Mouse (Mus musculus) CH12.LX (cell line): ENCODE data around the gene Nap1l4. TPM values are rescaled to one million over a fixed set of nuclear protein-coding genes. Genes with fewer than 3 reads are reported as not detected.

Source experiments
- DNase-seq: peaks from one replicate; pipeline ENCODE4 v3.0.0-alpha.2; 2013; ENCODE audit errors: extremely low read depth
- H3K27ac ChIP-seq: 2 replicates; pipeline ENCODE4 v1.5.1; 2012; ENCODE audit warnings: low read depth, mild to moderate bottlenecking, control low read depth, moderate library complexity; ENCODE audit not compliant: insufficient read depth
- H3K27me3 ChIP-seq: replicated peaks from 2 replicates; pipeline ENCODE3; 2012; ENCODE audit warnings: inconsistent platforms
- H3K36me3 ChIP-seq, 2 experiments: replicated peaks in 1 of 2; 2 replicates each; pipeline versions ENCODE3 to v1.6.1; 2012; ENCODE audit warnings: inconsistent platforms in 1 of 2, low read length in 1 of 2, mild to moderate bottlenecking in 1 of 2, mixed read lengths in 1 of 2, moderate library complexity in 1 of 2; ENCODE audit not compliant: control insufficient read depth in 1 of 2, insufficient read depth in 1 of 2
- H3K4me1 ChIP-seq, 2 experiments: 2 replicates each; pipeline ENCODE4 v1.6.1; 2012; ENCODE audit warnings: inconsistent platforms in 1 of 2, moderate library complexity in 1 of 2; ENCODE audit not compliant: insufficient read depth in 2 of 2, control insufficient read depth in 1 of 2
- H3K4me2 ChIP-seq: 2 replicates; pipeline ENCODE4 v1.6.1; 2012; ENCODE audit warnings: low read depth, mild to moderate bottlenecking, control low read depth; ENCODE audit not compliant: poor library complexity, insufficient read depth, severe bottlenecking
- H3K4me3 ChIP-seq, 3 experiments: fragments of 150-350 bp in 1 of 3; sonication (generic) in 1 of 3; replicated peaks in 1 of 3; 2 replicates each; pipeline versions ENCODE3 to v1.5.1; 2011 to 2012; ENCODE audit warnings: low read depth in 2 of 3, low read length in 2 of 3, mild to moderate bottlenecking in 2 of 3, moderate library complexity in 2 of 3, control low read depth in 1 of 3, improper control_type of control experiment in 1 of 3, inconsistent platforms in 1 of 3, mixed read lengths in 1 of 3; ENCODE audit not compliant: poor library complexity in 1 of 3
- H3K79me2 ChIP-seq: replicated peaks from 2 replicates; pipeline ENCODE4 v1.6.1; 2012; ENCODE audit warnings: mild to moderate bottlenecking, moderate library complexity; ENCODE audit not compliant: control insufficient read depth, poor library complexity, insufficient read depth, severe bottlenecking; ENCODE audit errors: extremely low read depth
- H3K9ac ChIP-seq: 2 replicates; pipeline ENCODE4 v1.6.1; 2012; ENCODE audit warnings: low read depth, mild to moderate bottlenecking, control low read depth, moderate library complexity; ENCODE audit not compliant: insufficient read depth
- H3K9me3 ChIP-seq: replicated peaks from 2 replicates; pipeline ENCODE3; 2012; ENCODE audit warnings: low read length, inconsistent platforms, mixed read lengths
- BHLHE40 ChIP-seq: IDR thresholded peaks from 2 replicates; pipeline ENCODE4 v1.6.1; 2011; ENCODE audit warnings: mild to moderate bottlenecking, low read depth, low read length, improper control_type of control experiment
- CHD1 ChIP-seq: IDR thresholded peaks from 2 replicates; pipeline ENCODE4 v1.6.1; 2012; ENCODE audit warnings: low read depth, low read length, improper control_type of control experiment, inconsistent platforms
- CTCF ChIP-seq, 2 experiments: IDR thresholded peaks in 1 of 2; conservative IDR thresholded peaks in 1 of 2; 2 replicates each; pipeline ENCODE4 v1.5.1; 2011 to 2012; ENCODE audit warnings: low read depth in 2 of 2, low read length in 2 of 2, improper control_type of control experiment in 1 of 2, inconsistent platforms in 1 of 2, mild to moderate bottlenecking in 1 of 2, moderate library complexity in 1 of 2
- HCFC1 ChIP-seq: IDR thresholded peaks from 2 replicates; pipeline ENCODE4 v1.6.1; 2012; ENCODE audit warnings: low read depth, mild to moderate bottlenecking, inconsistent platforms, low read length, improper control_type of control experiment
- MAFK ChIP-seq: IDR thresholded peaks from 2 replicates; pipeline ENCODE4 v1.6.1; 2011; ENCODE audit warnings: low read length, improper control_type of control experiment; ENCODE audit not compliant: insufficient replicate concordance
- PAX5 ChIP-seq: IDR thresholded peaks from 2 replicates; pipeline ENCODE4 v1.6.1; 2012; ENCODE audit warnings: low read length, inconsistent platforms, mixed read lengths
- RAD21 ChIP-seq: IDR thresholded peaks from 2 replicates; pipeline ENCODE4 v1.6.1; 2011; ENCODE audit warnings: low read depth, mild to moderate bottlenecking, low read length, improper control_type of control experiment, moderate library complexity
- RCOR1 ChIP-seq: conservative IDR thresholded peaks from 2 replicates; pipeline ENCODE4 v1.6.1; 2012; ENCODE audit warnings: low read depth, mild to moderate bottlenecking, inconsistent platforms, low read length, improper control_type of control experiment
- SMC3 ChIP-seq: IDR thresholded peaks from 2 replicates; pipeline ENCODE4 v1.6.1; 2011; ENCODE audit warnings: low read depth, low read length, improper control_type of control experiment
- TCF12 ChIP-seq: IDR thresholded peaks from 2 replicates; pipeline ENCODE4 v1.6.1; 2014; ENCODE audit warnings: low read depth, mild to moderate bottlenecking, inconsistent platforms, low read length, improper control_type of control experiment
- USF2 ChIP-seq: conservative IDR thresholded peaks from 2 replicates; pipeline ENCODE4 v1.6.1; 2011; ENCODE audit warnings: low read depth, low read length, improper control_type of control experiment
- dilution Hi-C: fragments of 300-500 bp; cut with MboI; formaldehyde crosslinking; loops from 2 replicates; pipeline ENCODE4 v1.14.3; 2020; ENCODE audit warnings: low sequenced_read_pairs; ENCODE audit not compliant: extremely low pct_unique_long_range_greater_than_20kb, extremely low pct_ligation_motif_present
- in situ Hi-C: fragments of 300-500 bp; cut with MboI; formaldehyde crosslinking; loops from 3 replicates; pipeline ENCODE4 v1.14.3; 2019; ENCODE audit warnings: low sequenced_read_pairs, low pct_ligation_motif_present, low pct_unique_long_range_greater_than_20kb, mixed read lengths
- polyA plus RNA-seq: library from polyadenylated mRNA; unstranded; fragments of >175 nt; gene quantifications from 2 replicates; pipeline ENCODE4 v1.2.1, GENCODE M21; 2012; ENCODE audit warnings: low read depth; ENCODE audit not compliant: insufficient read length
- total RNA-seq, 2 experiments: library from RNA; depleted of rRNA; stranded (reverse); fragments of 300-350 nt in 1 of 2; fragments of >200 nt in 1 of 2; gene quantifications; 2 replicates each; pipeline ENCODE4 v1.2.3; 2012 to 2014

Gene Nap1l4
- total and polyA plus RNA-seq, 3 experiments: 121 to 175 (median 154) TPM

DNA sequence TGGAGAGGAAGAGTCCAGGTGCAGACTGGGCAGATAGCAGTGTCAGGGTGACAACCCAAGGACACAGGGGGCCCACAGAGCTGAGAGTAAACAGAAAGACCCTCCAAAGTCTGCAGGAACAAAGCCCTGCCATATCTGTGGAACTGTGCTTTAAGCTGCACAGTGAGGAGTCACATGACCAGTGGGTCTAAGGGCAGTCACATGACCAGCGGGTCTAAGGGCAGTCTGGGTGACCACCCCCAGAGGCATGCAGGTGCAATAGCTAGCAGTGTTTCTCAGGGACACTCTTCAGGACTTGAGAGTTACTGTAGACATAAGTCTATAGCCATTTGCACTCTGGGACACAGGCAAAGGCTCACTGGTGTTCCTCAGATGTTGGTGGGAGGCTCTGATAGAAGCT is 39.3 kb downstream of the Nap1l4 start:
- in situ Hi-C loops: no loop called here
- dilution Hi-C loops: no loop called here
- peak; percentile 23; the same call in 1 of the 2 replicates for TF ChIP-seq USF2
- TF ChIP-seq TCF12: no peak
- TF ChIP-seq, all 38 proteins: peak for 1
- no peak overlapping the region for H3K9ac ChIP-seq
- no peak for DNase-seq
- H3K4me2 ChIP-seq: no peak overlapping the region
- peaks cover 6% of the 10 kb centered on the region for H3K27me3 ChIP-seq
- no peaks in the 10 kb centered on the region for H3K4me1 ChIP-seq
- no peak overlapping the region for H3K4me3 ChIP-seq
- no peaks in the 10 kb centered on the region for H3K79me2 ChIP-seq
- peaks cover 14 to 27% of the 10 kb centered on the region in 2 experiments for H3K36me3 ChIP-seq
- no peak overlapping the region for H3K27ac ChIP-seq
- H3K9me3 ChIP-seq: no peaks in the 10 kb centered on the region

DNA sequence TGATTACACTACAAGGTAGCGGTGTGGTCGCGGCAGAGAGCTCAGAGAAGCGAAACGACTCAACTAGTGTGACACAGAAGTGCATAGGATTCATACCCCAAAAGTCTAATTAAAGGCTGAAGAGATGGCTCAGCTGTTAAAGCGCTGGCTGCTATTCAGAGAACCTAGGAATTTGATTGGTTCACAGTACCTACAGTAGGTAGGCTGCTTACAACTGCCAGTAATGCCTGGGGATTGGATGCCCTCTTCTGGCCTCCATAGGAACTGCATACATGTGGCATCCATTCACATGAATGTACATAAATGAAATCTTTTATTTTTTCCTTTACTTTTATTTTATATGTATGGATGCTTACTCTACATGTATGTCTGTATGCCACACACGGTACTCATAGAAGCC is 42.2 kb downstream of the Nap1l4 start:
- Histone ChIP-seq H3K36me3 (no peaks in the 10 kb centered on the region), H3K9ac (no peak overlapping the region), H3K4me1 (no peaks in the 10 kb centered on the region), H3K79me2 (no peaks in the 10 kb centered on the region), H3K9me3 (peaks cover 11% of the 10 kb centered on the region), H3K27me3 (peaks cover 22% of the 10 kb centered on the region), H3K4me3 (no peak overlapping the region), H3K27ac (no peak overlapping the region), H3K4me2 (no peak overlapping the region)
- dilution Hi-C loops: no loop called here
- TF ChIP-seq HCFC1 (no peak), RAD21 (peak; percentile 77), CTCF (conservative IDR thresholded peaks at IDR 0.05 in 1 of 2, IDR thresholded peaks at IDR 0.05 in 1 of 2; ENCODE audit: low read depth in 2 of 2, low read length in 2 of 2) (peak; percentile 76 to 81), SMC3 (peak; percentile 44)
- in situ Hi-C loops: no loop called here
- peak; percentile 58 for DNase-seq

DNA sequence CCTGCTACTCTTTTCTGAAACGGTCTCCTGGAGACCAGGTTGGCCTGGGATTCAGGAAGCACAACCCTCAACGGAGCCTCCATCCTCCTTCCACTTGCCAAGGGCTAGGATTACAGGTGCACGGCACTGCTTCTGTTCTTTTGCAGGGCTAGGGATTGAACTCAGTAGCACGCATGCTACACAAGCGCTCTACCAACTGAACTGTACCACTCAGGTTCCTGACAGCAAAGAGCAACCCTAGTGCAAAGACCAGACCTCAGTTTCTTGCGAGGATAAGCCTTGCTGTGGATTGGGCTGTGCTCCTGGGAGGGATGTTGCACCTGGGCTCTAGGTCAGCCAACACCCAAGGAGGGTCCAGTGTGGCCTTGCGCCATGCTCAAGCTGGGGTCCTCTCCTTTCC is 42.6 kb downstream of the Nap1l4 start:
- no peaks in the 10 kb centered on the region for H3K36me3 ChIP-seq
- no peak overlapping the region for H3K27ac ChIP-seq
- in situ Hi-C loops (no loop called here), dilution Hi-C loops (no loop called here)
- TF ChIP-seq PAX5 (no peak), MAFK (no peak), CHD1 (no peak), BHLHE40 (no peak), RCOR1 (no peak)
- H3K4me1 ChIP-seq: no peaks in the 10 kb centered on the region
- DNase-seq: no peak
- peaks cover 24% of the 10 kb centered on the region for H3K27me3 ChIP-seq
- H3K79me2 ChIP-seq: no peaks in the 10 kb centered on the region
- H3K4me3 ChIP-seq: no peak overlapping the region
- H3K9ac ChIP-seq: no peak overlapping the region
- peaks cover 11% of the 10 kb centered on the region for H3K9me3 ChIP-seq
- H3K4me2 ChIP-seq: no peak overlapping the region
